Mouse (Mus musculus): ENCODE measurements at regions not wholly inside any gene's neighbourhood (a gene's known extent, or its start where the extent isn't known, plus 50 kb on each side); places are given as distances from the start of the nearest gene placed in this dataset.

- H3K36me3 ChIP-seq = no peaks in the 10 kb centered on the region
- no peak for DNase-seq (ENCODE audit: low spot score)
- H3K27me3 ChIP-seq (ENCODE audit: insufficient read depth, poor library complexity, severe bottlenecking) = no peaks in the 10 kb centered on the region
- H3K27ac ChIP-seq = no peak overlapping the region
- no peaks in the 10 kb centered on the region; the same call in 1 of the 2 replicates for H3K4me1 ChIP-seq
- WGBS = 66% methylated on average over 3 of the region's 3 CpGs
- H3K4me3 ChIP-seq = no peak overlapping the region
- H3K9me3 ChIP-seq = no peaks in the 10 kb centered on the region
Measured at GRCm38 (mm10) chr1:184439506-184439905, 292.9 kb downstream of the Hlx start.

- DNase-seq (ENCODE audit: low spot score) = no peak
- H3K36me3 ChIP-seq = no peaks in the 10 kb centered on the region
- no peaks in the 10 kb centered on the region for H3K4me1 ChIP-seq
- H3K9me3 ChIP-seq = no peaks in the 10 kb centered on the region
- H3K4me3 ChIP-seq = no peak overlapping the region
- 77% methylated on average over 3 of the region's 3 CpGs for WGBS
- no peak overlapping the region for H3K27ac ChIP-seq
- H3K27me3 ChIP-seq (ENCODE audit: insufficient read depth, poor library complexity, severe bottlenecking) = no peaks in the 10 kb centered on the region
Measured at GRCm38 (mm10) chr1:184436387-184436786, 296.0 kb downstream of the Hlx start.

- no peak overlapping the region for H3K27ac ChIP-seq
- H3K27me3 ChIP-seq (ENCODE audit: insufficient read depth, poor library complexity, severe bottlenecking) = no peaks in the 10 kb centered on the region; the same call in 1 of the 2 replicates
- no peaks in the 10 kb centered on the region for H3K9me3 ChIP-seq
- no peaks in the 10 kb centered on the region for H3K4me1 ChIP-seq
- 47% methylated on average over 8 of the region's 8 CpGs for WGBS
- DNase-seq (ENCODE audit: low spot score) = no peak
- no peaks in the 10 kb centered on the region for H3K36me3 ChIP-seq
- H3K4me3 ChIP-seq = no peak overlapping the region
Measured at GRCm38 (mm10) chr1:184428612-184429011, 303.8 kb downstream of the Hlx start.

- Histone ChIP-seq H3K36me3 (no peaks in the 10 kb centered on the region), H3K4me3 (no peak overlapping the region), H3K4me1 (no peaks in the 10 kb centered on the region), H3K27ac (no peak overlapping the region), H3K27me3 (ENCODE audit: insufficient read depth, poor library complexity, severe bottlenecking) (no peaks in the 10 kb centered on the region; the same call in 1 of the 2 replicates), H3K9me3 (no peaks in the 10 kb centered on the region)
- no peak for DNase-seq (ENCODE audit: low spot score)
- 73% methylated on average over 3 of the region's 3 CpGs for WGBS
Measured at GRCm38 (mm10) chr1:184428035-184428434, 304.4 kb downstream of the Hlx start.

GRCm38 (mm10) chr1:184425694-184426093 lies 306.7 kb downstream of the Hlx start:
- DNase-seq (ENCODE audit: low spot score) = no peak
- Histone ChIP-seq H3K27ac (no peak overlapping the region), H3K27me3 (ENCODE audit: insufficient read depth, poor library complexity, severe bottlenecking) (no peaks in the 10 kb centered on the region; the same call in 1 of the 2 replicates), H3K9me3 (no peaks in the 10 kb centered on the region), H3K4me3 (no peak overlapping the region), H3K4me1 (no peaks in the 10 kb centered on the region), H3K36me3 (no peaks in the 10 kb centered on the region)
- 88% methylated on average over 1 of the region's 1 CpGs for WGBS

GRCm38 (mm10) chr1:184424035-184424434 lies 308.4 kb downstream of the Hlx start:
- no peaks in the 10 kb centered on the region; the same call in 1 of the 2 replicates for H3K27me3 ChIP-seq (ENCODE audit: insufficient read depth, poor library complexity, severe bottlenecking)
- no peaks in the 10 kb centered on the region for H3K9me3 ChIP-seq
- DNase-seq (ENCODE audit: low spot score) = no peak
- no peaks in the 10 kb centered on the region for H3K36me3 ChIP-seq
- WGBS = 56% methylated on average over 2 of the region's 2 CpGs
- no peak overlapping the region for H3K4me3 ChIP-seq
- H3K4me1 ChIP-seq = no peaks in the 10 kb centered on the region
- no peak overlapping the region for H3K27ac ChIP-seq

- Histone ChIP-seq H3K27ac (no peak overlapping the region), H3K4me3 (no peak overlapping the region), H3K4me1 (no peaks in the 10 kb centered on the region), H3K9me3 (no peaks in the 10 kb centered on the region), H3K27me3 (ENCODE audit: insufficient read depth, poor library complexity, severe bottlenecking) (no peaks in the 10 kb centered on the region), H3K36me3 (no peaks in the 10 kb centered on the region)
- DNase-seq (ENCODE audit: low spot score) = no peak
- WGBS = 86% methylated on average over 12 of the region's 12 CpGs
Measured at GRCm38 (mm10) chr1:184412596-184412995, 319.8 kb downstream of the Hlx start.

- Histone ChIP-seq H3K4me3 (no peak overlapping the region), H3K9me3 (no peaks in the 10 kb centered on the region), H3K4me1 (no peaks in the 10 kb centered on the region), H3K27me3 (ENCODE audit: insufficient read depth, poor library complexity, severe bottlenecking) (no peaks in the 10 kb centered on the region), H3K27ac (no peak overlapping the region), H3K36me3 (no peaks in the 10 kb centered on the region)
- 54% methylated on average over 3 of the region's 3 CpGs for WGBS
- DNase-seq (ENCODE audit: low spot score) = no peak
Measured at GRCm38 (mm10) chr1:184411066-184411465, 321.4 kb downstream of the Hlx start.

GRCm38 (mm10) chr1:184409986-184410385 lies 322.4 kb downstream of the Hlx start:
- H3K4me3 ChIP-seq = no peak overlapping the region
- no peaks in the 10 kb centered on the region for H3K9me3 ChIP-seq
- H3K4me1 ChIP-seq = no peaks in the 10 kb centered on the region
- H3K27me3 ChIP-seq (ENCODE audit: insufficient read depth, poor library complexity, severe bottlenecking) = no peaks in the 10 kb centered on the region
- no peaks in the 10 kb centered on the region for H3K36me3 ChIP-seq
- DNase-seq (ENCODE audit: low spot score) = no peak
- 81% methylated on average over 7 of the region's 7 CpGs for WGBS
- H3K27ac ChIP-seq = no peak overlapping the region

GRCm38 (mm10) chr1:184402985-184403384 lies 329.4 kb downstream of the Hlx start:
- DNase-seq (ENCODE audit: low spot score) = no peak
- Histone ChIP-seq H3K36me3 (no peaks in the 10 kb centered on the region), H3K4me3 (no peak overlapping the region), H3K27ac (no peak overlapping the region), H3K27me3 (ENCODE audit: insufficient read depth, poor library complexity, severe bottlenecking) (no peaks in the 10 kb centered on the region), H3K4me1 (peaks cover 3% of the 10 kb centered on the region; the same call in 1 of the 2 replicates), H3K9me3 (no peaks in the 10 kb centered on the region)
- WGBS = 87% methylated on average over 6 of the region's 6 CpGs

- DNase-seq (ENCODE audit: low spot score) = no peak
- Histone ChIP-seq H3K27ac (no peak overlapping the region), H3K27me3 (ENCODE audit: insufficient read depth, poor library complexity, severe bottlenecking) (no peaks in the 10 kb centered on the region), H3K36me3 (no peaks in the 10 kb centered on the region), H3K4me3 (no peak overlapping the region), H3K4me1 (peaks cover 5% of the 10 kb centered on the region; the same call in 1 of the 2 replicates), H3K9me3 (no peaks in the 10 kb centered on the region)
- WGBS = 42% methylated on average over 15 of the region's 15 CpGs
Measured at GRCm38 (mm10) chr1:184395215-184395614, 337.2 kb downstream of the Hlx start.

GRCm38 (mm10) chr1:184394559-184395194 lies 337.7 kb downstream of the Hlx start:
- no peak for DNase-seq (ENCODE audit: low spot score)
- 77% methylated on average over 12 of the region's 12 CpGs for WGBS
- no peaks in the 10 kb centered on the region for H3K36me3 ChIP-seq
- no peak overlapping the region for H3K27ac ChIP-seq
- no peaks in the 10 kb centered on the region for H3K9me3 ChIP-seq
- H3K27me3 ChIP-seq (ENCODE audit: insufficient read depth, poor library complexity, severe bottlenecking) = no peaks in the 10 kb centered on the region
- H3K4me3 ChIP-seq = no peak overlapping the region
- peaks cover 5% of the 10 kb centered on the region; the same call in 1 of the 2 replicates for H3K4me1 ChIP-seq

- no peak for DNase-seq (ENCODE audit: low spot score)
- H3K4me3 ChIP-seq = no peak overlapping the region
- H3K4me1 ChIP-seq = no peaks in the 10 kb centered on the region
- no peaks in the 10 kb centered on the region for H3K36me3 ChIP-seq
- no peaks in the 10 kb centered on the region for H3K27me3 ChIP-seq (ENCODE audit: insufficient read depth, poor library complexity, severe bottlenecking)
- H3K9me3 ChIP-seq = no peaks in the 10 kb centered on the region
- WGBS = 79% methylated on average over 7 of the region's 7 CpGs
- no peak overlapping the region for H3K27ac ChIP-seq
Measured at GRCm38 (mm10) chr1:184384088-184384823, 348.2 kb downstream of the Hlx start.
